Mouse (Mus musculus): Measurements from ENCODE around the gene Ptpra. TPM values are rescaled to one million over a fixed set of nuclear protein-coding genes. Genes with fewer than 3 reads are reported as not detected.

The Ptpra gene
- polyA plus RNA-seq, 1 experiment from 2014 or later, result 70.5 TPM

GRCm38 (mm10) chr2:130581201-130581600 is 131.1 kb downstream of the Ptpra start:
- Histone ChIP-seq H3K9me3 (replicated peaks; ENCODE audit: control insufficient read depth, low read length) (no peaks in the 10 kb centered on the region), H3K27me3 (ENCODE audit: control insufficient read depth, insufficient read depth, low read length) (peaks cover 65% of the 10 kb centered on the region), H3K36me3 (ENCODE audit: control insufficient read depth, insufficient read depth) (no peaks in the 10 kb centered on the region), H3K4me1 (ENCODE audit: control insufficient read depth, insufficient read depth, low read length) (peaks cover 23% of the 10 kb centered on the region), H3K9ac (ENCODE audit: low read length) (peak overlapping the region; percentile 52; the same call in 1 of the 2 replicates), H3K27ac (ENCODE audit: low read length) (no peak overlapping the region), H3K4me2 (ENCODE audit: low read depth, low read length) (peak overlapping the region; percentile 69), H3K4me3 (ENCODE audit: low read length) (peak overlapping the region; percentile 48)
- 6% methylated on average over 16 of the region's 16 CpGs for WGBS
- no peak for ATAC-seq (replicated peaks; ENCODE audit: extremely low read depth, insufficient read depth, low FRiP score)

- Histone ChIP-seq H3K27ac (ENCODE audit: low read length) (no peak within 1 kb of the TSS), H3K27me3 (ENCODE audit: control insufficient read depth, insufficient read depth, low read length) (peaks cover 52% of the 10 kb centered on the region), H3K36me3 (ENCODE audit: control insufficient read depth, insufficient read depth) (no peaks in the 10 kb centered on the region), H3K9ac (ENCODE audit: low read length) (no peak within 1 kb of the TSS), H3K9me3 (replicated peaks; ENCODE audit: control insufficient read depth, low read length) (no peaks in the 10 kb centered on the region), H3K4me2 (ENCODE audit: low read depth, low read length) (no peak within 1 kb of the TSS), H3K4me3 (ENCODE audit: low read length) (no peak within 1 kb of the TSS), H3K4me1 (ENCODE audit: control insufficient read depth, insufficient read depth, low read length) (peaks cover 23% of the 10 kb centered on the region)
- 23% methylated on average over 10 of the region's 10 CpGs for WGBS
- ATAC-seq (replicated peaks; ENCODE audit: extremely low read depth, insufficient read depth, low FRiP score), result no peak
Measured at GRCm38 (mm10) chr2:130582552-130582951, 132.5 kb downstream of the Ptpra start, which contains the start of gene Avp. Gene Avp (minus strand): TSS chr2:130582554.

- no peak for ATAC-seq (replicated peaks; ENCODE audit: extremely low read depth, insufficient read depth, low FRiP score)
Measured at GRCm38 (mm10) chr2:130583902-130584560, 134.0 kb downstream of the Ptpra start.

GRCm38 (mm10) chr2:130586016-130586415 is 135.9 kb downstream of the Ptpra start:
- Histone ChIP-seq H3K4me3 (ENCODE audit: low read length) (no peak overlapping the region), H3K27me3 (ENCODE audit: control insufficient read depth, insufficient read depth, low read length) (peaks cover 19% of the 10 kb centered on the region), H3K9ac (ENCODE audit: low read length) (no peak overlapping the region), H3K4me1 (ENCODE audit: control insufficient read depth, insufficient read depth, low read length) (peaks cover 15% of the 10 kb centered on the region), H3K9me3 (replicated peaks; ENCODE audit: control insufficient read depth, low read length) (no peaks in the 10 kb centered on the region), H3K4me2 (ENCODE audit: low read depth, low read length) (no peak overlapping the region), H3K36me3 (ENCODE audit: control insufficient read depth, insufficient read depth) (peaks cover 7% of the 10 kb centered on the region; the same call in 1 of the 2 replicates), H3K27ac (ENCODE audit: low read length) (no peak overlapping the region)
- ATAC-seq (replicated peaks; ENCODE audit: extremely low read depth, insufficient read depth, low FRiP score), result no peak
- WGBS, result 85% methylated on average over 6 of the region's 6 CpGs

More at GRCm38 (mm10) chr2:130583902-130584560, 134.0 kb downstream of the Ptpra start:
- H3K36me3 ChIP-seq (ENCODE audit: control insufficient read depth, insufficient read depth), result no peaks in the 10 kb centered on the region
- H3K9ac ChIP-seq (ENCODE audit: low read length), result no peak overlapping the region
- no peak overlapping the region for H3K27ac ChIP-seq (ENCODE audit: low read length)
- H3K4me1 ChIP-seq (ENCODE audit: control insufficient read depth, insufficient read depth, low read length), result peaks cover 21% of the 10 kb centered on the region
- 52% methylated on average over 10 of the region's 10 CpGs for WGBS
- no peak overlapping the region for H3K4me3 ChIP-seq (ENCODE audit: low read length)
- H3K9me3 ChIP-seq (replicated peaks; ENCODE audit: control insufficient read depth, low read length), result no peaks in the 10 kb centered on the region
- no peak overlapping the region for H3K4me2 ChIP-seq (ENCODE audit: low read depth, low read length)
- H3K27me3 ChIP-seq (ENCODE audit: control insufficient read depth, insufficient read depth, low read length), result peaks cover 38% of the 10 kb centered on the region

GRCm38 (mm10) chr2:130588373-130588772 is 138.3 kb downstream of the Ptpra start:
- Histone ChIP-seq H3K36me3 (ENCODE audit: control insufficient read depth, insufficient read depth) (peaks cover 15% of the 10 kb centered on the region), H3K4me1 (ENCODE audit: control insufficient read depth, insufficient read depth, low read length) (peaks cover 12% of the 10 kb centered on the region), H3K4me3 (ENCODE audit: low read length) (no peak overlapping the region), H3K9ac (ENCODE audit: low read length) (no peak overlapping the region), H3K27ac (ENCODE audit: low read length) (no peak overlapping the region), H3K4me2 (ENCODE audit: low read depth, low read length) (no peak overlapping the region), H3K9me3 (replicated peaks; ENCODE audit: control insufficient read depth, low read length) (no peaks in the 10 kb centered on the region), H3K27me3 (ENCODE audit: control insufficient read depth, insufficient read depth, low read length) (0 out of 2 replicates have a peak, but pooled peaks cover 3% of the 10 kb centered on the region)
- no peak for ATAC-seq (replicated peaks; ENCODE audit: extremely low read depth, insufficient read depth, low FRiP score)
- WGBS, result 48% methylated on average over 2 of the region's 2 CpGs

- 70% methylated on average over 4 of the region's 4 CpGs for WGBS
- Histone ChIP-seq H3K27ac (ENCODE audit: low read length) (no peak overlapping the region), H3K9ac (ENCODE audit: low read length) (no peak overlapping the region), H3K4me2 (ENCODE audit: low read depth, low read length) (no peak overlapping the region), H3K4me1 (ENCODE audit: control insufficient read depth, insufficient read depth, low read length) (peaks cover 7% of the 10 kb centered on the region), H3K4me3 (ENCODE audit: low read length) (no peak overlapping the region), H3K9me3 (replicated peaks; ENCODE audit: control insufficient read depth, low read length) (no peaks in the 10 kb centered on the region), H3K27me3 (ENCODE audit: control insufficient read depth, insufficient read depth, low read length) (0 out of 2 replicates have a peak, but pooled peaks cover 3% of the 10 kb centered on the region), H3K36me3 (ENCODE audit: control insufficient read depth, insufficient read depth) (peaks cover 17% of the 10 kb centered on the region)
- peak; percentile 32; the same call in 1 of the 2 replicates for ATAC-seq (replicated peaks; ENCODE audit: extremely low read depth, insufficient read depth, low FRiP score)
Measured at GRCm38 (mm10) chr2:130589157-130589556, 139.1 kb downstream of the Ptpra start.

- H3K4me1 ChIP-seq (ENCODE audit: control insufficient read depth, insufficient read depth, low read length), result peaks cover 4% of the 10 kb centered on the region; the same call in 1 of the 2 replicates
- 88% methylated on average over 2 of the region's 2 CpGs for WGBS
- H3K36me3 ChIP-seq (ENCODE audit: control insufficient read depth, insufficient read depth), result peaks cover 17% of the 10 kb centered on the region
- no peak for ATAC-seq (replicated peaks; ENCODE audit: extremely low read depth, insufficient read depth, low FRiP score)
- no peak overlapping the region for H3K9ac ChIP-seq (ENCODE audit: low read length)
- no peak overlapping the region for H3K4me3 ChIP-seq (ENCODE audit: low read length)
- no peak overlapping the region for H3K4me2 ChIP-seq (ENCODE audit: low read depth, low read length)
- no peaks in the 10 kb centered on the region for H3K9me3 ChIP-seq (replicated peaks; ENCODE audit: control insufficient read depth, low read length)
- H3K27ac ChIP-seq (ENCODE audit: low read length), result no peak overlapping the region
- no peaks in the 10 kb centered on the region for H3K27me3 ChIP-seq (ENCODE audit: control insufficient read depth, insufficient read depth, low read length)
Measured at GRCm38 (mm10) chr2:130589761-130590160, 139.7 kb downstream of the Ptpra start.

- Histone ChIP-seq H3K9ac (ENCODE audit: low read length) (no peak overlapping the region), H3K27me3 (ENCODE audit: control insufficient read depth, insufficient read depth, low read length) (no peaks in the 10 kb centered on the region), H3K4me2 (ENCODE audit: low read depth, low read length) (no peak overlapping the region), H3K9me3 (replicated peaks; ENCODE audit: control insufficient read depth, low read length) (no peaks in the 10 kb centered on the region), H3K4me3 (ENCODE audit: low read length) (no peak overlapping the region), H3K27ac (ENCODE audit: low read length) (no peak overlapping the region), H3K4me1 (ENCODE audit: control insufficient read depth, insufficient read depth, low read length) (peaks cover 4% of the 10 kb centered on the region; the same call in 1 of the 2 replicates), H3K36me3 (ENCODE audit: control insufficient read depth, insufficient read depth) (peaks cover 21% of the 10 kb centered on the region)
- no peak for ATAC-seq (replicated peaks; ENCODE audit: extremely low read depth, insufficient read depth, low FRiP score)
- WGBS, result 97% methylated on average over 2 of the region's 2 CpGs
Measured at GRCm38 (mm10) chr2:130591016-130591415, 140.9 kb downstream of the Ptpra start.

- Histone ChIP-seq H3K27ac (ENCODE audit: low read length) (no peak overlapping the region), H3K36me3 (ENCODE audit: control insufficient read depth, insufficient read depth) (peaks cover 33% of the 10 kb centered on the region), H3K9ac (ENCODE audit: low read length) (no peak overlapping the region), H3K9me3 (replicated peaks; ENCODE audit: control insufficient read depth, low read length) (no peaks in the 10 kb centered on the region), H3K4me3 (ENCODE audit: low read length) (no peak overlapping the region), H3K27me3 (ENCODE audit: control insufficient read depth, insufficient read depth, low read length) (no peaks in the 10 kb centered on the region), H3K4me2 (ENCODE audit: low read depth, low read length) (no peak overlapping the region), H3K4me1 (ENCODE audit: control insufficient read depth, insufficient read depth, low read length) (no peaks in the 10 kb centered on the region)
- no peak for ATAC-seq (replicated peaks; ENCODE audit: extremely low read depth, insufficient read depth, low FRiP score)
- 62% methylated on average over 1 of the region's 1 CpGs for WGBS
Measured at GRCm38 (mm10) chr2:130595596-130595995, 145.5 kb downstream of the Ptpra start.
